Mouse (Mus musculus): ENCODE measurements at regions not wholly inside any gene's neighbourhood (a gene's known extent, or its start where the extent isn't known, plus 50 kb on each side); places are given as distances from the start of the nearest gene placed in this dataset.
A peak's percentile ranks its signal among the peaks of the same experiment; 100 is the strongest.

- Histone ChIP-seq H3K27me3 (ENCODE audit: control insufficient read depth, insufficient read depth, low read length) (no peaks in the 10 kb centered on the region), H3K27ac (ENCODE audit: low read length) (no peak overlapping the region), H3K4me3 (ENCODE audit: low read depth, low read length) (no peak overlapping the region), H3K36me3 (ENCODE audit: control insufficient read depth, insufficient read depth, low read length) (no peaks in the 10 kb centered on the region), H3K4me2 (replicated peaks; ENCODE audit: low read depth, low read length) (no peak overlapping the region), H3K9ac (replicated peaks; ENCODE audit: low read depth, low read length) (no peak overlapping the region), H3K9me3 (ENCODE audit: control insufficient read depth, low read depth, low read length) (no peaks in the 10 kb centered on the region), H3K4me1 (ENCODE audit: control insufficient read depth, insufficient read depth, low read length) (no peaks in the 10 kb centered on the region)
- 93% methylated on average over 9 of the region's 9 CpGs for WGBS
- no peak for ATAC-seq (ENCODE audit: insufficient number of reproducible peaks, insufficient read depth, low FRiP score, low read depth)
Observed at GRCm38 (mm10) chr7:135880446-135880845, 164.3 kb upstream of the Mki67 start.

GRCm38 (mm10) chr7:135882306-135882705 lies 166.1 kb upstream of the Mki67 start:
- Histone ChIP-seq H3K36me3 (ENCODE audit: control insufficient read depth, insufficient read depth, low read length) (no peaks in the 10 kb centered on the region), H3K4me1 (ENCODE audit: control insufficient read depth, insufficient read depth, low read length) (no peaks in the 10 kb centered on the region), H3K4me3 (ENCODE audit: low read depth, low read length) (no peak overlapping the region), H3K27ac (ENCODE audit: low read length) (no peak overlapping the region), H3K9me3 (ENCODE audit: control insufficient read depth, low read depth, low read length) (no peaks in the 10 kb centered on the region), H3K27me3 (ENCODE audit: control insufficient read depth, insufficient read depth, low read length) (no peaks in the 10 kb centered on the region), H3K9ac (replicated peaks; ENCODE audit: low read depth, low read length) (no peak overlapping the region), H3K4me2 (replicated peaks; ENCODE audit: low read depth, low read length) (no peak overlapping the region)
- no peak for ATAC-seq (ENCODE audit: insufficient number of reproducible peaks, insufficient read depth, low FRiP score, low read depth)
- WGBS: 93% methylated on average over 4 of the region's 4 CpGs

GRCm38 (mm10) chr7:135888598-135888997 lies 172.4 kb upstream of the Mki67 start:
- H3K36me3 ChIP-seq (ENCODE audit: control insufficient read depth, insufficient read depth, low read length): no peaks in the 10 kb centered on the region
- H3K27ac ChIP-seq (ENCODE audit: low read length): no peak overlapping the region
- ATAC-seq (ENCODE audit: insufficient number of reproducible peaks, insufficient read depth, low FRiP score, low read depth): no peak
- WGBS: 43% methylated on average over 3 of the region's 3 CpGs
- H3K4me2 ChIP-seq (replicated peaks; ENCODE audit: low read depth, low read length): no peak overlapping the region
- no peak overlapping the region for H3K9ac ChIP-seq (replicated peaks; ENCODE audit: low read depth, low read length)
- 0 out of 2 replicates have a peak, but pooled peaks cover 2% of the 10 kb centered on the region for H3K4me1 ChIP-seq (ENCODE audit: control insufficient read depth, insufficient read depth, low read length)
- no peaks in the 10 kb centered on the region for H3K9me3 ChIP-seq (ENCODE audit: control insufficient read depth, low read depth, low read length)
- H3K4me3 ChIP-seq (ENCODE audit: low read depth, low read length): no peak overlapping the region
- H3K27me3 ChIP-seq (ENCODE audit: control insufficient read depth, insufficient read depth, low read length): no peaks in the 10 kb centered on the region

GRCm38 (mm10) chr7:135889016-135889726 lies 173.0 kb upstream of the Mki67 start:
- H3K4me2 ChIP-seq (replicated peaks; ENCODE audit: low read depth, low read length): peak overlapping the region; percentile 0; the same call in 1 of the 2 replicates
- no peaks in the 10 kb centered on the region for H3K9me3 ChIP-seq (ENCODE audit: control insufficient read depth, low read depth, low read length)
- H3K27ac ChIP-seq (ENCODE audit: low read length): no peak overlapping the region
- no peak overlapping the region for H3K9ac ChIP-seq (replicated peaks; ENCODE audit: low read depth, low read length)
- 0 out of 2 replicates have a peak, but pooled peaks cover 2% of the 10 kb centered on the region for H3K4me1 ChIP-seq (ENCODE audit: control insufficient read depth, insufficient read depth, low read length)
- H3K27me3 ChIP-seq (ENCODE audit: control insufficient read depth, insufficient read depth, low read length): no peaks in the 10 kb centered on the region
- ATAC-seq (ENCODE audit: insufficient number of reproducible peaks, insufficient read depth, low FRiP score, low read depth): peak; percentile 63; the same call in 1 of the 2 replicates
- H3K4me3 ChIP-seq (ENCODE audit: low read depth, low read length): no peak overlapping the region
- WGBS: 15% methylated on average over 17 of the region's 17 CpGs
- H3K36me3 ChIP-seq (ENCODE audit: control insufficient read depth, insufficient read depth, low read length): no peaks in the 10 kb centered on the region

- Histone ChIP-seq H3K36me3 (ENCODE audit: control insufficient read depth, insufficient read depth, low read length) (no peaks in the 10 kb centered on the region), H3K9me3 (ENCODE audit: control insufficient read depth, low read depth, low read length) (no peaks in the 10 kb centered on the region), H3K4me1 (ENCODE audit: control insufficient read depth, insufficient read depth, low read length) (peaks cover 18% of the 10 kb centered on the region), H3K4me3 (ENCODE audit: low read depth, low read length) (no peak overlapping the region), H3K9ac (replicated peaks; ENCODE audit: low read depth, low read length) (no peak overlapping the region), H3K4me2 (replicated peaks; ENCODE audit: low read depth, low read length) (no peak overlapping the region), H3K27me3 (ENCODE audit: control insufficient read depth, insufficient read depth, low read length) (no peaks in the 10 kb centered on the region), H3K27ac (ENCODE audit: low read length) (no peak overlapping the region)
- WGBS: 79% methylated on average over 2 of the region's 2 CpGs
- no peak for ATAC-seq (ENCODE audit: insufficient number of reproducible peaks, insufficient read depth, low FRiP score, low read depth)
Observed at GRCm38 (mm10) chr7:135898876-135899275, 182.7 kb upstream of the Mki67 start.

GRCm38 (mm10) chr7:135899765-135900164 lies 183.6 kb upstream of the Mki67 start:
- no peak overlapping the region for H3K9ac ChIP-seq (replicated peaks; ENCODE audit: low read depth, low read length)
- H3K27ac ChIP-seq (ENCODE audit: low read length): no peak overlapping the region
- no peak overlapping the region for H3K4me2 ChIP-seq (replicated peaks; ENCODE audit: low read depth, low read length)
- no peaks in the 10 kb centered on the region for H3K36me3 ChIP-seq (ENCODE audit: control insufficient read depth, insufficient read depth, low read length)
- H3K4me1 ChIP-seq (ENCODE audit: control insufficient read depth, insufficient read depth, low read length): peaks cover 18% of the 10 kb centered on the region
- H3K27me3 ChIP-seq (ENCODE audit: control insufficient read depth, insufficient read depth, low read length): no peaks in the 10 kb centered on the region
- 90% methylated on average over 5 of the region's 5 CpGs for WGBS
- no peak overlapping the region for H3K4me3 ChIP-seq (ENCODE audit: low read depth, low read length)
- no peaks in the 10 kb centered on the region for H3K9me3 ChIP-seq (ENCODE audit: control insufficient read depth, low read depth, low read length)
- no peak for ATAC-seq (ENCODE audit: insufficient number of reproducible peaks, insufficient read depth, low FRiP score, low read depth)

- Histone ChIP-seq H3K27me3 (ENCODE audit: control insufficient read depth, insufficient read depth, low read length) (no peaks in the 10 kb centered on the region), H3K9me3 (ENCODE audit: control insufficient read depth, low read depth, low read length) (no peaks in the 10 kb centered on the region), H3K4me1 (ENCODE audit: control insufficient read depth, insufficient read depth, low read length) (peaks cover 18% of the 10 kb centered on the region), H3K27ac (ENCODE audit: low read length) (peak overlapping the region; percentile 0; the same call in 1 of the 2 replicates), H3K4me2 (replicated peaks; ENCODE audit: low read depth, low read length) (no peak overlapping the region), H3K4me3 (ENCODE audit: low read depth, low read length) (no peak overlapping the region), H3K36me3 (ENCODE audit: control insufficient read depth, insufficient read depth, low read length) (no peaks in the 10 kb centered on the region), H3K9ac (replicated peaks; ENCODE audit: low read depth, low read length) (no peak overlapping the region)
- 19% methylated on average over 10 of the region's 10 CpGs for WGBS
- no peak; the same call in 1 of the 2 replicates for ATAC-seq (ENCODE audit: insufficient number of reproducible peaks, insufficient read depth, low FRiP score, low read depth)
Observed at GRCm38 (mm10) chr7:135900861-135901321, 184.7 kb upstream of the Mki67 start.

GRCm38 (mm10) chr7:135902106-135903055 lies 186.2 kb upstream of the Mki67 start:
- peaks cover 18% of the 10 kb centered on the region for H3K4me1 ChIP-seq (ENCODE audit: control insufficient read depth, insufficient read depth, low read length)
- no peak for ATAC-seq (ENCODE audit: insufficient number of reproducible peaks, insufficient read depth, low FRiP score, low read depth)
- H3K9ac ChIP-seq (replicated peaks; ENCODE audit: low read depth, low read length): no peak overlapping the region
- no peaks in the 10 kb centered on the region for H3K9me3 ChIP-seq (ENCODE audit: control insufficient read depth, low read depth, low read length)
- H3K4me2 ChIP-seq (replicated peaks; ENCODE audit: low read depth, low read length): no peak overlapping the region
- peak overlapping the region; percentile 72; the same call in 1 of the 2 replicates for H3K27ac ChIP-seq (ENCODE audit: low read length)
- no peaks in the 10 kb centered on the region for H3K36me3 ChIP-seq (ENCODE audit: control insufficient read depth, insufficient read depth, low read length)
- H3K4me3 ChIP-seq (ENCODE audit: low read depth, low read length): no peak overlapping the region
- 31% methylated on average over 13 of the region's 13 CpGs for WGBS
- H3K27me3 ChIP-seq (ENCODE audit: control insufficient read depth, insufficient read depth, low read length): no peaks in the 10 kb centered on the region
